Mouse (Mus musculus) adipocyte (in vitro differentiated cells): ENCODE results near the gene Dbn1.

Experiments used
- DNase-seq: peaks from one replicate; pipeline ENCODE4 v3.0.0-alpha.2; 2016; ENCODE audit warnings: low spot score

The Dbn1 gene

GRCm38 (mm10) chr13:55510668-55511491, 23.0 kb upstream of the Dbn1 start:
- peak; percentile 74 for DNase-seq

GRCm38 (mm10) chr13:55510332-55510667, 22.4 kb upstream of the Dbn1 start:
- no peak for DNase-seq

DNA sequence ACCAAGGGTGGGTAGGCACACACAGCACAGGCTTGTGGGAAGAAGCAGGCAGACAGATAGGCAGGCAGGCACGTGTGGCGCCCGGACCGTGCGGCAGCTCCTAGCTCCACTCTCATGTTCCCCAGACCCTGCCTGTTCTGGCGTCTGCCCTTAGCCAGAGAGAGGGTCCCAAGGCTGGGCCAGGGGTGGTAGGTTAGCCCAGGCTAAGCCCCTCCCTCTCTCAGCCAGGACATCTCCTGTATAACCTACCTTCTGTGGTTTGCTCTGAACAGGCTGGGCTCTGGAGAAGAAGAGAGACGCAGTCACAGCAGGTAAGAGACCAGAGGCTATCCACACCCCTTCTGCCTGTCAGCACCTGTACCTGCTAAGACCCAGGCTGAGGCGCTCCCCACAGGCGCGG, 20.6 kb upstream of the Dbn1 start:
- no peak for DNase-seq

GRCm38 (mm10) chr13:55507877-55508276, 20.0 kb upstream of the Dbn1 start:
- no peak for DNase-seq

DNA sequence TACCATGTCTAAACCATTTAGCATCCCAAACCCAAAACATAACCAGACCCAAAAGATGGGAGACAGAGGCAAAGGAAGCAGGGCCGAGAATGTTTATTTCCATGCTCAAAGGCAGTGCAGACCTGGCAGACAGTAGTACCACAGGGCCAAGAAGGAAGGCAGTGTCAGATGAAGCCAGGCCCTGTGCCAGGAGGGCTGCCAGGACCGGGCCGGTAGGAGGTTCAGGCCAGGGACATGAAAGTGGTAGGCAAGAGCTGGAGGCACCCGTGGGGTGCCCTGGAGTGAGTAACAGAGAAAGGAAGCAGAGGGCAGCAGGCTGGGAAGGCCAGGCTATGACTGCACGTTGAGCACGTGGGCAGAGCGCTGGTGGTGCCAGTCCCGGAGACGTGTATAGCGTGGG, 18.8 kb upstream of the Dbn1 start:
- DNase-seq = peak; percentile 23

GRCm38 (mm10) chr13:55505810-55506209, 17.9 kb upstream of the Dbn1 start:
- no peak for DNase-seq

DNA sequence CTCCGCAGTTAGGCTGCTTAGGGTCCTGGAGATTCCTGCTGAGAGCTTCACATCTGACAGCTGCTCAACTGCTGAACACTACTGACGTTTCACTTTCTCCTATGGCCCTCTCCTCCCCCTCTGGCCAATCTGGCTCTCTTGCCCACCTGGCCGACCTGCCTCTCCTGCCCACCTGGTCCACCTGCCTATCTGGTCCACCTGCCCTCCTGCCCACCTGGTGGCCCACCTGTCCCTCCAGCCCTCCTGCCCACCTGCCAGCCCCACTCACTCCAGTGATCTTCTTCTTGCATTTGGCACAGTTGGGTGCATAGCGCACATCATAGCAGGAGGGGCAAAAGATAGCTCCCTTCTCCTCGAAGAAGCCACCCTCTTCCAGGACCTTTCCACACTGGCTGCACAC, 16.5 kb upstream of the Dbn1 start:
- no peak for DNase-seq

DNA sequence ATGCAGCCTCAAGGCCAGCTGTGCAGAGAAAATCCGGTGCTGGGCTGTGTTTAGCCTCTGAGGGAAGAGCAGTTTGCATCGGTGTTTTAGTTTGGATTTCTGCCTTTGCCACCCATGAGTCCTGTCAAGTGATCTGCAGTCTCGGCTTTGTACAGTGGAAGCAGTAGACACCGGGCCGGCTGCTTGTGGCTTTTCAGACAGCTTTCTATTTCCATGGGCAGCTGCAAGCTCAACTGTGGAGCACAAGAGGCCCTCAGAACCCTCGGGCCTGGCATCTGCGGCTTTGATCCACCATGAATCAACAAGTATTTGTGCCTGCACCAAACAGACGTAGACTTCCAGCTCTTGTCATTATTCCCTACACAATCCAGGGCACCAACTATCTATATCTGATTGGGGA, 14.5 kb upstream of the Dbn1 start:
- DNase-seq = no peak

GRCm38 (mm10) chr13:55500575-55500974, 12.7 kb upstream of the Dbn1 start:
- no peak for DNase-seq

- DNase-seq = no peak
Measured at GRCm38 (mm10) chr13:55498906-55499305, 11.0 kb upstream of the Dbn1 start.

DNA sequence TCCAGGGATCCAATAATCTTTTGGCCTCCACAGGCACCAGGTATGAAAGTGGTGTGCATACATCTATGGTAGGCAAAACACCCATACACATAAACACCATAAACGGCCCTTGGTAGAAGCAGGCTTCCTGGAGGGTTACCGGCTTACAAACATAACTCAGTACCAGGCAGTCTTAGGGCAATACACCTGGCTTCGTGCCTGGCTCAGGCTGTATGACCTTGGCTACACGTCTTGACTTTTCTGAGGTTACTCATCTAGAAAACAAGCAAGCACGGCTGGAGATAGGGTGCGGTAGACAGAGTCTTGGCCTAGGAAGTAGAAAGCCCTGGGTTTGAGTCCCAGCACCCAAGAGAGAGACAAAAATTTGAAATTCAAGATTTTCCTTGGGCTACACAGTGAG, 8.8 kb upstream of the Dbn1 start:
- no peak for DNase-seq

DNA sequence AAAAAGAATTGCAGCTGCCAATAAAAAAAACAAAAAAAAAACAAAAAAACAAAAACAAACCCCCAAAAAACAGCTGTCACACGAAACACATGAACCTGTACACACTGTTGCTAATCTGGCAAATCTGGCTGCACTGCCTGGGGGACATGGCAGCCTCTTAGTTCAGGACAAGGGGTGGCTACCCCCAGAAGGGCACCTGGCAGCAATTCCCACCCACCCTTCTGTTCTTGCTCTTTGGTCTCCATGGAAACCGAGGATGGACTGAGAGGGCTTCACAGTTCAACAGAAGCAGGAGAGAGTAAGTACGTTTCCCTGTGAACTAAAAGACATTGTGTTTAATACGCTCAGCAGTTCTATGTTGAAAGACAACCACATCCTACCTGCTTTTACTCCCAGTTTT, 7.8 kb upstream of the Dbn1 start:
- DNase-seq = no peak

DNA sequence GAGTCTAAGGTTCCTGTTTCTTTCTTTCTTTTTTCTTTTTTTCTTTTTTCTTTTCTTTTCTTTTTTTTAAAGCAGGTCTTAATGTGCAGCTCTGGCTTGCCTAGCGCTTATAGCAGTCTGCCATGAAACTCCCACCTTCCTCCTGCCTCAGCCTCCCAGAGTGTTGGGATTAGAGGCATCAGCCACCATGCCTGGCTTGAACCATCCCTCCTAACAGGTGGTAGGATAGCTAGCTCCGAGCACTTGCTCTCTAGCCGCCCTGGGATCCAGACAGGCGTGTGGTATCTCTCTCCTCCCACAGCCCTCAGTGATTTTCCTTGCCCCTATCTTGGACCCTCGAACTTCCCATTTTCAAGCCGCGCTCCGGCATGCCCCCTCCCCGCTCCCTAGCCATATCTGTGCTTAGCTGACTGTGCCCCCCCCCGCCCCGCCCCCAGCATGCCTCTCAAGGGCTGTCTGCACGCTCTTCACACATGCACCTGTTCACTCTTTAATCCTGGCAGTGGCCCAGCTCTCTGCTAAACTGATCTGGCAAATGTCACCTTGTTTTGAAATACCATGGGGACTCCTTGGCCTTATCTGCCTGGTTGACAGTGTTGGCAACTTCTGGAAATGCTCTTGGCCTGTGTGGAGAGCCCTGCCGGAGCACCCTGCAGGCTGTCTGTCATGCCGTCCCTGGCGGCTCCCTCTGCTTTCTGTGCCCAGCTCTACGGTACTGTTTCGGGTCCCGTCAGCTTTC, 7.1 kb upstream of the Dbn1 start:
- DNase-seq = peak; percentile 19

DNA sequence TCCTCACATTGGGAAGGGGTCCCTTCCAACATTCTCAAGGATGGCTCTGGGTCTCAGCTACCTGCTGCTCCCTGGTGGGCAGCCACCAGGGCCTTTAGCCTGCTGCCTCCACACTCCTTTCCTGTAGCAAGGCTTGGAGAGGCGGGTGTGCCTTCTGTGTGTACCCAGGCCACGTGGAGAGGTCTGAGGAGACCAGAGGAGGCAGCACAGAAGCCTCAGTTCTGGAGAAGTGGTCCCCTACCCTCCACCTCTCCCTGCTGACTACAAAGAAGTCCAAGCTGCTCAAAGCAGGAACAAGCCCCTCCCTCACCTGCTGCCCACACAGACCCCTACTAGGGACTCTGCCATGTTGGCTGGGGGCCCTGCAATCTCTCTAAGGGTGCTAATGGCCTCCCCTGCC, 6.3 kb upstream of the Dbn1 start:
- DNase-seq = no peak

- no peak for DNase-seq
Measured at GRCm38 (mm10) chr13:55486916-55487577, 864 bp downstream of the Dbn1 start.

DNA sequence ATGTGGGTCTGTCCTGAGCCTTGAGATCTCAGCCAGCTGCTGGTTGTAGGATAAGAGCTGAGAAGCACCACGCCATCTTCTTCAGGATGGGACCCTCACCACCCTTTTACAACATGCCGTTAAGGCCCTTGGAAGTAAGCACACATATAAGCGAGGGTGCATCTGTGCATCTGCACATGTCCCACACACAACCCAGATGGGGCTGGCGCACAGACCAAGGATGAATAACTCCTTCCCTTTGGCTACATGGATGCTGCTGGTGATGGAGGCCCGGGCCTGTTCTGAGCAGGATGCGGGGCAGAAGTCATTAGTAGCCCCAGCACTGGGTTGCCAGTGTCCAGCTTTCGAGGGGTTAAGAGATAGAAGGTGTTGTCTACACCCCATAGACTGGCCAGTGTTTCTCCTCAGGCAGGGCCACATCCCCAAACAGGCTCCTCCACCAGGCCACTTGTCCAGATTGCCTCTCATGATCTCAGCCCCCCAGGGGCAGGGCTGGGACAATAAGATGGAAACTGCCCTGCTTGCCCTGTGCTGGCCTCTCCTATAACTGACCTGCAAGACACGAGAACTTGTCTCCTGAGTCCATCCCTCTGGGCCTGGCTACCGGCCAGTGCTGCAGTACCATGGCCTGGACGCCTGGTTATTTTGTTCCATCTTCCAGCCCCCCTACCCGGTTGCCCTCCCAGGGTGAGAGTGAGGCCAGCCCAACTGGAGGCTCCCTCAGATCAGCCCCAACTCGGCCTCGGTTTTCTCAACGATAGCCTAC, 1.7 kb downstream of the Dbn1 start:
- no peak for DNase-seq

DNA sequence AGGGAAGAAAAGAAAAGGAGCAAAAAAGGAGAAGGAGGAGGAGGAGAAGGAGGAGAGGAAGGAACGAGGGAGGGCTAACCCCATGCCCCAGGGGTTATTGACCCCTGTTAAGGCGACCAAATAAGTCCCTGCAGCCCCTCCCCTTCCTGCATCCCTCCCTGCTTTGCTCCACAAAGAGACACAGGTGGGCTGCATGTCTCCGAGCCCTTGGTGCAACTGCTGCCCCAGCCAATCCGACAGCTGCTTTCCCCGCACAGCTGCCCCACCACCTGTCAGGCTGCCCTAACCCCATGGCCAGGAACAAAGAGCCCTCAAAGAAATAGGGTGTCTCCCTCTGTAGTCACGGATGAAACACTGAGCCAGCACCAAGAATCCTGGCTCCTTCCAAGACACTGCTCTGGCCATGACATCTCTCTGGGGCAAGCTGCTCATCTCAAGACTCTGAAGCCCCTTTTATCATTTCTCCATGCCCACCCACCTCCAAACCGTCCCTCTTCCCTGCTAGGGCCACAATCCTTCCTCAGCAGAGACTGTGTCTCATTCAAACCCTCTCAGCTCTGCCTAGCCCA, 3.3 kb downstream of the Dbn1 start:
- DNase-seq = no peak

DNA sequence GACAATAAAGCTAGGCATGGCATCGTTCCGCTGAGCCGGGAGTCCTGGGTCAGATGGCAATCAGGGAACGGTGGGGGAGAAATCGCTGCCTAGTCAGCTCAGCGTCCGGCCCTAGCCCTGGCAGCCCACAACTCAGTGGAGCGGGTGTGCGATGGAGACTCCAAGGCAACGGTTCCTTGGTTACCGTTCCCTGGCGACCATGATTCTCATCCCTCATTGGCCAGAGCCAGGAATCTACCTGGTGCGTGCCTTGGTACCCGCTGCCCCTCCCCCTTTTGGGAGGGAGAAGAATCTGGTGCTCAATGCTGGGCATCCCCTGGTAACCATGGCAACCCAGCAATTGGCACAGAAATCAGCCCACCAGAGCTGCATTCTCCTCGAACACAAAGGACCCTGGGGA, 4.3 kb downstream of the Dbn1 start:
- DNase-seq = no peak

- no peak for DNase-seq
Measured at GRCm38 (mm10) chr13:55483071-55483470, 4.8 kb downstream of the Dbn1 start.

GRCm38 (mm10) chr13:55482542-55482941, 5.4 kb downstream of the Dbn1 start:
- no peak for DNase-seq

- no peak for DNase-seq
Measured at GRCm38 (mm10) chr13:55479929-55480328, 8.0 kb downstream of the Dbn1 start.

GRCm38 (mm10) chr13:55479008-55479407, 8.9 kb downstream of the Dbn1 start:
- no peak for DNase-seq
